Mouse (Mus musculus): ENCODE results near the gene Iffo1.

GRCm38 (mm10) chr6:125104223-125104622, 40.8 kb upstream of the Iffo1 start:
- TF ChIP-seq CTCF (IDR thresholded peaks at IDR 0.05; ENCODE audit: low read depth, low read length) (no peak), POLR2A (IDR thresholded peaks at IDR 0.05; ENCODE audit: borderline replicate concordance, low read depth, low read length) (no peak)

All from bone marrow macrophage, adult 2 months (primary cell).